Mouse (Mus musculus): ENCODE data around the gene Tspan5. TPM values are rescaled to one million over a fixed set of nuclear protein-coding genes. Genes with fewer than 3 reads are reported as not detected.

Tspan5 gene
- polyA plus RNA-seq, 1 experiment from 2014 or later: 16.8 TPM

DNA sequence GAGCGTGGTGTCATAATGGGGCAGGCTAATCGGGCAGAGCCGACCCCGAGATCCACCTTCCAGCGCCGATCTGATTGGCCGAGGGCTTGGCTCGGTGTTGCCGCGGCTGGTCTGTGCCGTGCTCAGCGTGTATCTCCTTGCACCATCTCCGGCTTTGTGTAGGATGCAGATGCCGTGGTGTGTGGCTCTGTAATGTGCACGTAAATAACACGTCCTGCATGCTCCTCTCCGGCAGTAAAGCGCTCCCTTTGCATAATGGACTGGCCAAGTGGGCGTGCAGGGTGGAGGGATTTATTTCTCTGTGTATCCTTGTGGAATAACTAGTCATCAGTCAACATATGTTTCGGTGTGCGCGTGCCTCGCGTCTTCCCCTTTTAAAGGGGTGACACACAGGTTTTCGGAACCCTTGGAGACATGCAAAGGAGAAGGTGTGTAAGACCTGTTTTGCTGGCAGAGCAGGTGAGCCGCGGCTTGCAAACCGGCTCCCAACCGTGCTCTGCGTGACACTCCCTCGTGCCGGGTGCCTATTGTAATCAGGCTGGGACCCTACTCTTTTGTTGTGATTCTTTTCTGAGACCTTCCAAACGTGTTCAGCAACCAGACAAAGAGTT, 1.2 kb downstream of the Tspan5 start:
- peak; percentile 60 for DNase-seq (ENCODE audit: low spot score)

DNA sequence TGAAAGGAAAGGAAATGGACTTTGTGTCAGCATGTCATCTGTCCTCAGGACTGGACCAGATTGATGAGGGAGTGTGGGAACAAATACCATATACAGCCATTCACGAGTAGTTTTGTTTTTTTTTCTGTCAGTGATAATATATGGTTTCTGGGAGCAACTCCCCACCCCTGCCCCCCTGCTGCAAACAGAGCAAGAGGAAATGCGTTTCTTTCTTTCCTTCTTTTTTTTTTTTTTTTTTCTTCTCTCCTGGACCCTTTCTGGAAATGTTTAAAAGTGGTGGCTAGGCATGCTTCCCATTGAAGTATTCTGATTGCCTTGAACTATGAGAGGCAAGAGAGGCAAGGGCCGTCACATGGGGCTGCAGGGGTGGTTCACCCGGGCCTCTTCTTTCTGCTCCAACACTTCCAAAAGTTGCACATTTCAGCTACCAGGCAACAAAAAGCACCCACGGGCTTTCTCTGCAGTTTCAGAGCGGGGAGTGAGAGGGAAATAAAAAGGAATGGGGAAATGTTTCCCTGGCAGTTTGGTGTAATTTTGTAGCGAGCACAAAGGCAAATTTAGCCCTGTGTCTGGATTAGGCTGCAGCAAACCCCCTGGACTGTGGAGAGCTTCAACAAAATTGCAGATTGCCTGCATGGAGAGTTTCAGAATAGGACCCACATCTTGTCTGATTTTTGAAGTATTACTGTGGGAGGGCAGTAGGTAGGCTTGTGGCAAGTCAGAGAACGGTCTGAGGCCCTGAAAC, 2.2 kb downstream of the Tspan5 start:
- no peak for DNase-seq (ENCODE audit: low spot score)

DNA sequence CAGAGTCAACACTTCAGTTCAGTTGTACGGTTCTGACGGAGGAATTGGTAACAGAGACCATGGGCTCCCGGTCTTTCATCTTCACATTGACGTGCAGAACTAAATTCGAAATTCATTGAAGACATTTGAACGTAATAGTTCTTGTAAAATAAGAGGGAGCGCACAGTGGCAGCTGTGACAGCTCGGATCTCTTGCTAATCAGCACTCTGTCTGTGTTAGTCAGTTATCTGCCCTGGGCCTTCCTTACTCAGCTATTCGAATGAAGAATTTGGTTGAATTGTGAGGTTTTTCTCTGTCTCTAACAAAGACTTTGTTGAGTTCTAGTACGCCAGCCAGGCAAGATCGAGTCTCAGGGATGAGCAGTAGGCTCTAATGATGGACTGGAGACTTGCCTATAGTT, 3.1 kb downstream of the Tspan5 start:
- no peak for DNase-seq (ENCODE audit: low spot score)

DNA sequence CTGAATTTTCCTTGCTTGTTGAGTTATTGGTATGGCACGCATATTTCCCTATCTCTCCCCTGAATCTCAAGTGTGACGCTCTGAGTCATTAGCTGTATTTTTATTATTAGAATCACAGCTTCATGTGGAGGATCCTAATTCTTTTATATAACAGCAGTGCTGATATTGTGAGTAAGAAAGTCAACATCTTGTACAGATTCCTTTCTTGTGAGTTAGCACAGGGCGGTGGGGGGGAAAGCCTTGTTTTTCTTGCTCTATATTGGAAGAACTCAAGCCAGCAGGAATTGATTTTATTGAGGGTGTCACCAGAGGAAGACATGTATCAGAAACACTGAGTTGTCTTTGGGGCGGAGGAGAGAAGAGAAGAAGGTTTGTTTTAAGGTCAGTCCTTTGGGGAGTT, 3.6 kb downstream of the Tspan5 start:
- no peak for DNase-seq (ENCODE audit: low spot score)

DNA sequence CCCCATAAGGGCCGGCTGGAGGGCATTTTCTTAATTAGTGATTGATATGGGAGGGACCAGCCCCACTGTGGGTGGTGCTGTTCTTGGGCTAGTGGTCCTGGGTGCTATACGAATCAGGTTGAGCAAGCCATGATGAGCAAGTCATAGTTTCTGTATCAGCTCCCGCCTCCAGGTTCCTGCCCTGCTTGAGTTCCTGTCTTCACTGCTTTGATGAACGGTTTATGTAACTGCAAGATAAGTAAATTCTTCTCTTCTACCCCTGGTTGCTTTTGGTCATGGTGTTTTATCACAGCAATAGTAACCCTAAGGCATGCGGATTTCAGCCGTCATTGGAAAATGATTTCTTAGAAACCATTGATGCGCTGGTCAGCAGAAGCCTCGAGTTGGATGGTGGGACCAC, 4.6 kb downstream of the Tspan5 start:
- DNase-seq (ENCODE audit: low spot score): no peak

DNA sequence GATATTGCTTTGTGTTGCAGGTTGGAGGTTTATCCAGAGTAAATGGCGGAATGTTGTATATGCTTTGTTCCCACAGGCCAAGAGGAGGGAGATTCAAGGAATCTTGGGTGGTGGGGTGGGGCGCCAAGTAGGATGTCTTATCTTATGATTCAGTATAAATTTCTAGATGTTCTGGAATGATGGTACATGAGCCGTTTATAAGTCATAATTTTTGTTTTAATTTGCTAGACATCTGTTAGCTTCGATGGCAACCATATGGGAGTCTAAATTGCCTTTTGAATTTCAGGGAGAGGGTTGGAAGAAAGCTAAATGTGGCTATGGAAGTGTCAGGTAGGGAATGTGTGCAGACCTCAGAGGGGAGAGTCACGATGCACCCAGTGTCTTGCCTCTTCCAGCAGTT, 5.0 kb downstream of the Tspan5 start:
- no peak for DNase-seq (ENCODE audit: low spot score)

DNA sequence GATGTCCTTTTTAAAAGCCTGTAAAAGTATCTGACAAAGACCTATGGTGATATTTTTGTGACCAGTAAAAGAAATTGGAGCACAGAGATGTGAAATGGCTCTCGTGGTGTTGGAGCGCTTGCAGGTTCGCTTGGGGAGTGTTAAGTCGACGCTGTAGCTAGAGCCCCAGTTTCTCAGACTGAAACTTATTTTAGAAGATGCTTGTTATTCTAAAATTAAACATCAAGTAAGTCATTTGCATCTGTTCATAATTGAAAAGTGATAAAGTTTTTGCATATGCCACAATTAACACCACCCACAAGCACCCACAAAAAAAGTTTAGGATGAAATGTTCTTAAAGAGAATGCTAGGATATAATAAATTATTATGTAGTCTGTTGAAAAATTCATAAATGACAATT, 6.0 kb downstream of the Tspan5 start:
- DNase-seq (ENCODE audit: low spot score): no peak

DNA sequence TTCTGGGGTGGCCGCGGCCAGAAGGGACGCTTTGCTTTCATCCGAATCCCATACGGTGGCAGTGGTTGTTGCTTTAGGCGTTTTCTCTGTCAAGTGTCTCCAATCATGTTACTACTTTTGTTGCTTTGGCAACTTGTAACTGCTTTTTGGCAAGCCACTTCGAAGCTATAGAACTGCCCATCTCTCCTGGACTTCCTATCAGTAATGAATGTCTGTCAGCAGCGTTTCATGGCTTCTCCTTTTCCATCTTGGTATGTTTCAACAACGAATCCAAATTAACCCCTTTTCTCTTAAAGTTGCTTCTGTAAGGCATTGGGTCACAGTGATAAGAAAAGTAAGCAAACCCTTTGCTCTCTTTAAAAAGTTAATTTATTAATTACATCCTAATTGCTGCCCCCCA, 7.7 kb downstream of the Tspan5 start:
- DNase-seq (ENCODE audit: low spot score): no peak

DNA sequence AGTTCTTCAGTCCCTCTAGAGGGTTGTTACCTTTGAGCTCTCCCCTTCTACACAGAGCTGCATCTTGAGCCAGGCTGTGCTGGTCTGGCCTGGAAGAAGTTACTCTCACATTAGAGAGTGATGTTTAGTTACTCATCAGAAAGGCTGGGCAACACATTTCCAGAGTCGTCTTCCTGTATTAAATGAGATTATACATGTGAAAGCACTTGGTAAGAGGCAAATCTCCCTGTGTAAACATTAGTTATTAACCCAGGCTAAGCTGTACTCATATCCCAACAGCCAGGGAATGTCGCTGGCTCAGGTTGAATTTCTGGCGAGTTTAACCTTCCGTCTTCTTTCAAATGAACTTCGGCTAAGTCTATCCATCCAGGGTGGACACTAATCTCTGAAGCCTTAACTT, 9.3 kb downstream of the Tspan5 start:
- DNase-seq (ENCODE audit: low spot score): no peak

DNA sequence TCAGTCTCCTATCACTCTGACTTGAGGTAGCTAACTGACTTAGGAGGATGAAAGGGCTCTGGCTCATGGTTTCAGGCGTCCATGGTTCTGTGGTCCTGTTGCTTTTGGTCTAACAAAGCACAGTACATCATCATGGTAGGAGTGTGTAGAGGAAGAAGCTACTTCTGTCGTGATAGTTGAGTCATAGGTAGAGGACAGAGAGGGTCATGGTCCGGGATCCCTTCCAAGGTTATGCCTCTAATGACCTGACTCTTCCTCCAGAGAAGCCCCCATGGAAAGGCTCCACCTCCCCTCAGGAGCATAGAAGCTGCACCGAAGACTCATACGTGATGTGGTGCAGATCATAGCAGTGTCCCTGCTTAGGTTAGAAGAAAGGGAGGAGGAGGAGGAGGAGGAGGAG, 10.1 kb downstream of the Tspan5 start:
- no peak for DNase-seq (ENCODE audit: low spot score)

DNA sequence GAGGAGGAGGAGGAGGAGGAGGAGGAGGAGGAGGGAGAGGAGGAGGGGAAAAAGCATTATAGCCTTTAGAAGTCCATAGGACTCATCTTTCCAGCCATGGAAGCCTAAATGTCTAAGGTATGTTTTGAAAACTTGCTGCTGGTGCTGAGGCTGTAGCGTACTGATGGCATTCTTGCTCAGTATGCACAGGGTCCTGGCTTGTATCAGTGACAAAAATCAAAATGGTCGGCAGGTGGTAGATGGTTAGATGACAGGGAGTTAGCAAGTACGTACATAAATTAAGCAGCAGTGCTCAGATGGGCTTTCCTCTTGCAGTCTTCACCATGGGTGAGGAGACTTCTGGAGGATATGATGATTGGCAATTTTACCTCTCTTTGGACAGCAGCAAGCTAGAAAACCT, 10.8 kb downstream of the Tspan5 start:
- DNase-seq (ENCODE audit: low spot score): peak; percentile 7

DNA sequence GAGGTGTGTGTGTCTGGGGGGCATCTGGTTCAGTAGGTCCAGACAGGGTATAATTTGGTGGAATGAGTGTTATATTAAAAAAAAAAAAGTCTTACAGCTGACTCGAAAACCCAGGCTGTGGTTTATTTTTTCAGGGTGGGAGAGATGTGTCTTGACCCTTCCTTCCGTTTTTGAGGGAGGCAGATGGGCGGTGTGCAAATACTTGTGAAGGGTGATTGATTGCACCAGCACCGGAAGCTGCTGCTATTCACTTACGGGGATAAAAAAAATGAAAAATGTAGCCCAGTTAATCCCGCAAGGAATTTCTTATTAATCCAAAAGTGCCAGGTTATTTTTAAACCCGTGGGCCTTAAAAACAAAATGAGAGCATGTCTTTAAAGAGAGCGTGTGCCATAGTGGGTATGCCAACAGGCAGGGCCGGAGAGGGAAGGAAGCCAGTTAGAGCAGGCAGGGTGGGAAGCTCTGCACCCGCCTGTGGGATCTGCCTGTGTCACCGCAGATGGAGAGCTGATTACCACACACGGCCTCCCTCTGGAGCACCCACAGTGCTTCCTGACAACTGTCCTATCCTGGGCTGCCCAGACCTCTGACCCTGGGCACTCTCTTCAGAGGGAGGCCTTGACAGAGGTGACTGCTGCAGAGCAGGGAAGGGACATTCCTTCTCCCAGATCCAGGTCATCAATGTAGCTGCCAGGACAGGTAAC, 11.3 kb downstream of the Tspan5 start:
- no peak for DNase-seq (ENCODE audit: low spot score)

DNA sequence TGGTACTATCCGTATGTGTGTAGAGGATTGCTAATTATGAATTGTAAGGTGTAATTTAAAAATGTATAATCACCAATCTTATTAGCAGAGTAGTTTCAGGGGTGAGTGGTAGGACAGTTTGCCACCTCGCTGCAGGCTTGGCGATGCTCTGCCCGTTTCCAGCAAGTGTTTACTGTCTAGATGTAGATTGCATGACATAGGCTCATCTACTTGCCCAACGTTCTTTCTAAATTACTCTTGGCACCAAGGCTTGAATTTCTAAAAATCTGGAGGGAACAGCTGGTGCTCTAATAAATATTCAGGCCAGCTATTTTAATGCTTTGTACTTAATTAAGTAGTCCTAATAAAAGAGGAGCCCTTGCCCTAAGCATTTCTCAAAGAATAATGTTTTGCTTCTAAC, 12.3 kb downstream of the Tspan5 start:
- no peak for DNase-seq (ENCODE audit: low spot score)

DNA sequence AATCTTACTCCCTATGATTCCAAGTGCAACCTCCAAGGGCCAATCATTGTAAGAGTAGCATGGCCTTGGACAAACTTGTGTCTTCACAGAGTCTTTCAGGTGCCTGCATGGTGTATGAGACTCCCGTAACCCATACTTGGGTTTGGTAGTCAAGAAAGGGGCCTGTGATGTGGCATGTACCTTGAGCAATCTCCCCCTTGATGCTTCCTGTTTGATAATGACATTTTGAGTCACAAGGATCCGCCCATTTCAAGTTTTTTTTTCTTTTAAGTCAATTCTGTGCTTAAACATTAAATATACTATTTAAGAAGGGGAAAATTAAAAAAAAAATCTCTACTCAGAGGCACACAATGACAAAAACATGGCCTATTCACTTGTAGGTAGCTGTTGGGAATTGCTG, 15.3 kb downstream of the Tspan5 start:
- peak; percentile 59 for DNase-seq (ENCODE audit: low spot score)

DNA sequence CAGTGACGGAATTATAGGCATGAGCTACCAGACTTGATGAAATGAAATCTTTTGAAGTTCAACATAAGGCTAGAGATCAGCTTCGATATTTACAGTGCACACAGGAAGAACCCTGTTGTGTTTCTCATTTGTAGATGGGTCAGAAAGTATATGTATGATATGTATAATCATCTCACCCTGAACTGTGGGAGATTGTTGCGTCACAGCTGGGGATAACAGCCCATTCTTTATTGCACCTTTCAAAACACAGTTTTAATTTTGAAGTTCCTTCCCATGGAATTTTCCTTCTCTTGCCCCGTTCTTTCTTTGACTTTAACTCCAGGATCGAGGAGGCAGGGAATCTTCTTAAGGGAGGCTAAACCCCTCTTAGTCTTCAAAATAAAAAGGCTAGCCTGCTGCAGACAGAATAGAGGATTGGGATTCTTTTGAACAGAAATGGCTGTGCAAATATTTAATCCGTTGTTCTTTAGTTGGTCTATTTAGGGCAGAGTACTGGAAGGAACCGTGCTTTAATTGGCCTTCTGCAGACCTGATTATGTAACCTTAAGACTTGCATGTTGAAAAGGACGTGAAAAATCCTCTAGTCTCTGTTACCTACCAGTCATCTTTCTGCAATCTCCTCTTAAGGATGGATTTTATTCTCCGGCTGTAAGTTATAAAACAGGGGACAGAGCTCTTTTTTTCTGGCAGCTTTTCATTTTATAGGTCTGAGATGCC, 18.1 kb downstream of the Tspan5 start:
- DNase-seq (ENCODE audit: low spot score): no peak

DNA sequence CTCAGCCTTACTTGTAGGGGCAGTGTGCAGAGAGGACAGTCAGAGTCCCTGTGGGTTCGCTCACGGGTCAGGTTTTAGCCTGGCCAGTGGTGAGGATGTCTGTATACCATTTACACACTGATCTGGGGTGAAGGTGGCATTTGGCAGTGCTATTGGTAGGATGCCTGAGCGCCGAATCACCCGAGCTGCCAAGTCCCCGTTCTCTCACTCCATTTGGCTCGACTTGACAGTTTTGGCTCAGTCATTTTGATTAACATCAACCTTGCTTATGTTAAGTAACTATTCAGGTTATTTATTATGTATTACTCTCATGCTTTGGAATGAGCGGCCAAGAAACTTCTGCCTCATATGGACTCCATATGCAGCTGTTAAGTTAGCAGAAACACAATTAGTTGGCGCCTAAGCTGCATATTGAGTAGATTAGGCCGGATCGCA, 18.7 kb downstream of the Tspan5 start:
- DNase-seq (ENCODE audit: low spot score): no peak

DNA sequence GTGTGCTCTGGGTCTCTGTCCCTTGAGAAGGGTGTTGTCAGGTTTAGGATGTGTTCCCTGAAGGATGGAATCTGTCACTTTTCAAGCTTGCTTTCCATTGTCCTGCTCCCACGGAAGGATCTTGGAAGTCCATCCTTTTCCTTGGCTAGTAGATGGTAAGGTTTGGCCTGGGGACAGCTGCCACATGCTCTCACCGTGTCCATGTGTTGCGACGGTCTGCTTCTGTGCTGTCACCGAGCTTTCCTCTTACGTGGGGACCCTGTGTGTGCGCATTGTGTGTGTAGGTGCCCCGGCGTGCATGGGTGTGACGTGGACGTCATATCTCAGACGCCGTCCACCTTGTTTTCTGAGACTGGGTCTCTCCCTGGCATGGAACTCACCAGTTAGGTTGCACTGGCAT, 19.5 kb downstream of the Tspan5 start:
- DNase-seq (ENCODE audit: low spot score): no peak

DNA sequence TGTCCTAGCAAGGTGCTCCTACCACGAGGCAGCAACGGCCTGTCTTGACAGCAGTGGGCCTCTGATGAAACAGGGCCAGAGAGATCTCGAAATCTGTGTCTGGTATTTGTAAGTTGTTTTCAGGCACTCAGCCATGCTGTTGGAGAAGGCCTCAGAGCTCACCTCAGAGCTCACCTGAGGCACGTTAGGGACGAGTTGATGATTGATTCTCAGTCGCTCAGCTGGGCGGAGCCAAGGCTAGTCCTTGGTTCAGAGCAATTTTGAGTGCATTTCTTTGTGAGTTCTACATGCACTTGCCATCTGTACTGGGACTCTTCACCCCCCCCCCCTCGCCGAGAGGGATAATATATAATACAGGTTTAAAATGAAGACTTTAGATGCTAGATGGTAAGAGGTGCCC, 21.9 kb downstream of the Tspan5 start:
- no peak for DNase-seq (ENCODE audit: low spot score)

DNA sequence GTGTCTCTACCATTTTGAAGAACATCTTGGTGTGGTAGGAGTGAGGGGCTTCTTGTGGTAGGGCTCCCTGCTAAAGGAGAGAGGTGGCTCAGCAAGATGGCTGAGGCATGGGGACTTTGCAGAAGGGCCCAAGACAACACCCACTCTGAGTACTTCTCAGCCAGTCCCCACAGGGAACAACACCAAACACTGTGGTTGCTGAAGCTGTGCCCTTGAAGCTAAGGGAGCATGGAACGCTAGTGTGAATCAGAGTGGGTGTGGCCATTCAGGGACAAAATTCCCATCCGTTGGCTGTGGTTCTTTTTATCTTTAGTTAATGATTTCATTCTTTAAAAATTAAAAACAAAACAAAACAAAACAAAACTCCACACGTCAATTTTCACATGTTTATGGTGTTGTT, 22.8 kb downstream of the Tspan5 start:
- DNase-seq (ENCODE audit: low spot score): no peak

DNA sequence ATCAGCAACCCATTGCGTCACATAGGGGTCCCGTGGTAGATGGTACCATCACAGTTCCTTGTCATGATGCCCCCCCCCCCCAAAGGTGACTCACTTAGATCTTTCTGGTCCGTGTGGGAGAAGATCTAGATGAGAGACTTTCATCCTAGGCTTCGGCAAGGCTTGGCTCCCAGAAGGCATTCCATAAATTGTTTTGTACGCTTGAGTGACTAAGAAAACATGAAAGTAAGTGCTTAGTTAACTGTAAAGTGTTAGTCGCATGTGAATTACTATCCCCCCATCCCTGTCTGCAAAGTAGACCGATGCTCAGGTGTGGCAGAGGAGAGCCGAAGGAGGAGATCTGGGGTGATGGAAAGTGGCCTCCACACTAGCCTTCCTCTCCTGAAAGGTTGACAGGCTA, 25.0 kb downstream of the Tspan5 start:
- no peak for DNase-seq (ENCODE audit: low spot score)

DNA sequence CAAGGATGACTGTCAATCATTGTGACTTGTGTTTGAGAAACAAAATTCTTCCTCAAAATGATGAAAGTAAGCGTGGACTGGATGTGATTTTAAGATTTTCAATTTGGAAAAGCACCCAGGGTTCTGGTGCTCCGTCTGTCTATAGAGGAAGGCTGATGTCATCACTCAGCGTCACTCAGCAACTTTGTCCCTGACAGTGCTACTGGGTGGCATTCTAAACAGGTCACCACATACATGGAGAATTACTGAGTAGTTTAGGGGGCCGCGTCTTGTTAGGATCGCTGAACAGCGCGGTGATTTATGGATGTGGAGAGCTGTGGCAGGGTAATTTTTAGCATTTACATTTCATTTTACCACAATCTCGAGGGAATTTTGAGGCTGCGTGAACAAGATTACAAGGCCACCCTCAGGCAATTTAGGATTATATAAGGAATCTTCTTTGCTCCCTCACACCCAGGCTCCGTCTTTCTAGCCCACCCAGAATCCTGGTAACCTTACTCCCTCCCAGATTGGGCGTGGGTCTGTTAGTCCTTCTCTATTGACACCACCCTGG, 26.6 kb downstream of the Tspan5 start:
- no peak for DNase-seq (ENCODE audit: low spot score)

All from thymus, postnatal 0 days (tissue).